Mouse (Mus musculus) lung, postnatal 0 days (tissue): Measurements from ENCODE around the gene Vmp1. TPM values are rescaled to one million over a fixed set of nuclear protein-coding genes. Genes with fewer than 3 reads are reported as not detected.

ENCODE experiments used
- ATAC-seq: fragments of 200-750 bp; cut with Nextera tagmentation; 2 replicates; pipeline ENCODE4 v1.8.0; 2017; ENCODE audit warnings: moderate library complexity
- DNase-seq: peaks from one replicate; pipeline ENCODE4 v3.0.0-alpha.2; 2016; ENCODE audit warnings: low spot score
- H3K27ac ChIP-seq: fragments of 300-500 bp; sonication (generic); 2 replicates; pipeline ENCODE4 v1.5.1; 2014; ENCODE audit warnings: antibody characterized with exemption, mild to moderate bottlenecking, low read length, mixed read lengths
- H3K27me3 ChIP-seq: fragments of 300-500 bp; sonication (generic); replicated peaks from 2 replicates; pipeline ENCODE4 v1.6.1; 2014; ENCODE audit warnings: low read length, mixed read lengths; ENCODE audit not compliant: insufficient read depth
- H3K36me3 ChIP-seq: fragments of 300-500 bp; sonication (generic); 2 replicates; pipeline ENCODE4 v1.6.1; 2014; ENCODE audit warnings: low read length, mixed read lengths; ENCODE audit not compliant: insufficient read depth
- H3K4me1 ChIP-seq: fragments of 300-500 bp; sonication (generic); 2 replicates; pipeline ENCODE4 v1.6.1; 2014; ENCODE audit warnings: antibody characterized with exemption, low read depth, low read length, mixed read lengths; ENCODE audit not compliant: insufficient read depth
- H3K4me2 ChIP-seq: fragments of 300-500 bp; sonication (generic); replicated peaks from 2 replicates; pipeline ENCODE4 v1.6.1; 2014; ENCODE audit warnings: low read depth, mild to moderate bottlenecking, low read length, moderate library complexity, mixed read lengths
- H3K4me3 ChIP-seq: fragments of 300-500 bp; sonication (generic); 2 replicates; pipeline ENCODE4 v1.5.1; 2014; ENCODE audit warnings: low read depth, low read length
- H3K9ac ChIP-seq: fragments of 300-500 bp; sonication (generic); replicated peaks from 2 replicates; pipeline ENCODE4 v1.6.1; 2014; ENCODE audit warnings: low read depth, mild to moderate bottlenecking
- H3K9me3 ChIP-seq: fragments of 300-500 bp; sonication (generic); 2 replicates; pipeline ENCODE4 v1.6.1; 2016; ENCODE audit warnings: low read length, mixed read lengths
- CTCF ChIP-seq: IDR thresholded peaks from 2 replicates; pipeline ENCODE4 v1.5.1; 2016; ENCODE audit warnings: antibody characterized with exemption, mild to moderate bottlenecking
- EP300 ChIP-seq: IDR thresholded peaks from 2 replicates; pipeline ENCODE4 v1.6.1; 2016; ENCODE audit warnings: antibody characterized with exemption, mild to moderate bottlenecking, control low read depth
- WGBS: fragments of 180-500 bp; shearing (Covaris S2); extraction: QIAGEN DNeasy Blood & Tissue Kit; methylation state at CpG from one replicate; pipeline ENCODE4 v1.1.7; 2014; 5-methylcytosine and 5-hydroxymethylcytosine counted together
- polyA plus RNA-seq: library from polyadenylated mRNA; unstranded; fragments of >200 nt; fragmentation: Nextera tagmentation; extraction: Ambion mirVana; gene quantifications from 2 replicates; pipeline ENCODE4 v1.2.1, GENCODE M21; 2015

The Vmp1 gene
- polyA plus RNA-seq, 1 experiment from 2014 or later: 181 TPM

GRCm38 (mm10) chr11:86577231-86577630, 106.4 kb downstream of the Vmp1 start:
- DNase-seq (peak; percentile 91), ATAC-seq (peak; percentile 55)
- Histone ChIP-seq H3K27ac (peak overlapping the region; percentile 90), H3K4me3 (no peak overlapping the region), H3K9me3 (no peaks in the 10 kb centered on the region), H3K9ac (no peak overlapping the region), H3K4me2 (no peak overlapping the region), H3K27me3 (no peaks in the 10 kb centered on the region), H3K4me1 (peaks cover 50% of the 10 kb centered on the region), H3K36me3 (no peaks in the 10 kb centered on the region)
- WGBS: 43% methylated on average over 4 of the region's 4 CpGs
- TF ChIP-seq CTCF: no peak
- TF ChIP-seq EP300: peak; percentile 87

GRCm38 (mm10) chr11:86575632-86576378, 107.8 kb downstream of the Vmp1 start:
- H3K4me3 ChIP-seq: no peak overlapping the region
- H3K9ac ChIP-seq: no peak overlapping the region
- ATAC-seq (no peak), DNase-seq (peak; percentile 66)
- no peak overlapping the region for H3K4me2 ChIP-seq
- peaks cover 46% of the 10 kb centered on the region for H3K4me1 ChIP-seq
- no peaks in the 10 kb centered on the region for H3K9me3 ChIP-seq
- H3K36me3 ChIP-seq: no peaks in the 10 kb centered on the region
- H3K27me3 ChIP-seq: no peaks in the 10 kb centered on the region
- TF ChIP-seq CTCF (no peak), EP300 (no peak)
- WGBS: 54% methylated on average over 7 of the region's 7 CpGs
- peak overlapping the region; percentile 90 for H3K27ac ChIP-seq

GRCm38 (mm10) chr11:86574408-86574807, 109.2 kb downstream of the Vmp1 start:
- Histone ChIP-seq H3K9ac (no peak overlapping the region), H3K27ac (no peak overlapping the region), H3K9me3 (no peaks in the 10 kb centered on the region), H3K4me1 (peaks cover 34% of the 10 kb centered on the region), H3K36me3 (no peaks in the 10 kb centered on the region), H3K27me3 (no peaks in the 10 kb centered on the region), H3K4me2 (no peak overlapping the region), H3K4me3 (no peak overlapping the region)
- TF ChIP-seq EP300: no peak
- TF ChIP-seq CTCF: no peak
- no peak for DNase-seq
- no peak for ATAC-seq
- 41% methylated on average over 2 of the region's 2 CpGs for WGBS

- WGBS: 70% methylated on average over 6 of the region's 6 CpGs
- no peak overlapping the region for H3K4me3 ChIP-seq
- no peak overlapping the region for H3K27ac ChIP-seq
- H3K9me3 ChIP-seq: no peaks in the 10 kb centered on the region
- peaks cover 27% of the 10 kb centered on the region for H3K4me1 ChIP-seq
- no peak overlapping the region for H3K9ac ChIP-seq
- TF ChIP-seq CTCF: no peak
- TF ChIP-seq EP300: 0 out of 2 replicates have a peak, but pooled peaks have one; percentile 13
- no peaks in the 10 kb centered on the region for H3K27me3 ChIP-seq
- no peak for DNase-seq
- ATAC-seq: no peak
- H3K36me3 ChIP-seq: no peaks in the 10 kb centered on the region
- H3K4me2 ChIP-seq: no peak overlapping the region
These were observed 109.9 kb downstream of the Vmp1 start for GRCm38 (mm10) chr11:86573646-86574231.

- Histone ChIP-seq H3K4me3 (no peak overlapping the region), H3K36me3 (no peaks in the 10 kb centered on the region), H3K9ac (no peak overlapping the region), H3K27me3 (no peaks in the 10 kb centered on the region), H3K9me3 (no peaks in the 10 kb centered on the region), H3K4me2 (no peak overlapping the region), H3K4me1 (peaks cover 21% of the 10 kb centered on the region), H3K27ac (peak overlapping the region; percentile 68; the same call in 1 of the 2 replicates)
- WGBS: 73% methylated on average over 2 of the region's 2 CpGs
- ATAC-seq (no peak), DNase-seq (no peak)
- no peak for TF ChIP-seq EP300
- peak; percentile 17; the same call in 1 of the 2 replicates for TF ChIP-seq CTCF
These were observed 111.0 kb downstream of the Vmp1 start for GRCm38 (mm10) chr11:86572623-86573022.

- DNase-seq: peak; percentile 85
- TF ChIP-seq EP300 (no peak), CTCF (no peak)
- Histone ChIP-seq H3K27ac (peak overlapping the region; percentile 68), H3K4me3 (no peak overlapping the region), H3K9me3 (no peaks in the 10 kb centered on the region), H3K36me3 (no peaks in the 10 kb centered on the region), H3K4me1 (peaks cover 16% of the 10 kb centered on the region; the same call in 1 of the 2 replicates), H3K9ac (no peak overlapping the region), H3K27me3 (no peaks in the 10 kb centered on the region), H3K4me2 (no peak overlapping the region)
- ATAC-seq: peak; percentile 63
- WGBS: 59% methylated on average over 4 of the region's 4 CpGs
These were observed 111.8 kb downstream of the Vmp1 start for GRCm38 (mm10) chr11:86571871-86572270.
